Comparison of ENCODE assay signal across 34 mouse cellular contexts in genomic region chr6:38241508-38241907, GRCm38 (mm10).
"Had no signal": no experiment of that assay in that cellular context is flagged by ENCODE, and none has a peak within 500 bp of the region (broad histone marks: within the 10 kb centered on the region; RNA-seq: fewer than 3 reads in every experiment).

No protein-coding gene starts in this region.

- H3K4me2 ChIP-seq: heart, embryonic 11.5 days; heart, embryonic 12.5 days; heart, embryonic 13.5 days; heart, embryonic 15.5 days; hindbrain, embryonic 12.5 days; hindbrain, embryonic 13.5 days; hindbrain, embryonic 14.5 days; hindbrain, embryonic 15.5 days; intestine, embryonic 15.5 days; kidney, embryonic 15.5 days had no signal

- H3K4me3 ChIP-seq: heart, embryonic 10.5 days; heart, embryonic 12.5 days; heart, embryonic 13.5 days; heart, embryonic 15.5 days; hindbrain, embryonic 10.5 days; hindbrain, embryonic 12.5 days; hindbrain, embryonic 13.5 days; hindbrain, embryonic 15.5 days; intestine, embryonic 15.5 days; kidney, embryonic 15.5 days had no signal

- ATAC-seq: hindbrain, embryonic 16.5 days; inflammation-experienced regulatory T-cells, adult 6 months; intestine, embryonic 15.5 days; intestine, embryonic 16.5 days; intestine, postnatal 0 days had no signal

- H3K27ac ChIP-seq: heart, embryonic 10.5 days; heart, embryonic 13.5 days; heart, embryonic 15.5 days; hindbrain, embryonic 10.5 days; hindbrain, embryonic 12.5 days; hindbrain, embryonic 13.5 days; hindbrain, embryonic 14.5 days; hindbrain, embryonic 15.5 days; hindbrain, postnatal 0 days; intestine, embryonic 15.5 days; kidney, embryonic 15.5 days; kidney, postnatal 0 days had no signal

- H3K4me1 ChIP-seq: intestine, embryonic 15.5 days had no signal

- H3K9me3 ChIP-seq: heart, embryonic 10.5 days; heart, embryonic 12.5 days; heart, embryonic 13.5 days; heart, embryonic 15.5 days; hindbrain, embryonic 10.5 days; hindbrain, embryonic 12.5 days; hindbrain, embryonic 13.5 days; hindbrain, embryonic 15.5 days; intestine, embryonic 15.5 days; kidney, embryonic 15.5 days had no signal

- DNase-seq: heart, postnatal 10 days; heart, postnatal 14 days; heart, postnatal 36 days; heart, postnatal 4 days; kidney, adult 11 months; kidney, adult 18-20 months; kidney, adult 2 months; kidney, adult 8-10 months; kidney, adult 9 months; kidney, postnatal 10 days; kidney, postnatal 14 days; kidney, postnatal 25 days; kidney, postnatal 36 days; kidney, postnatal 4 days; layer of hippocampus, adult 9-11 months; layer of hippocampus, postnatal 36 days had no signal

- H3K9ac ChIP-seq: heart, embryonic 12.5 days; heart, embryonic 13.5 days; heart, embryonic 15.5 days; hindbrain, embryonic 12.5 days; hindbrain, embryonic 13.5 days; hindbrain, embryonic 14.5 days; hindbrain, embryonic 15.5 days; intestine, embryonic 15.5 days; kidney, embryonic 15.5 days had no signal

- H3K27me3 ChIP-seq: heart, embryonic 12.5 days; heart, embryonic 13.5 days; heart, embryonic 15.5 days; hindbrain, embryonic 12.5 days; hindbrain, embryonic 13.5 days; hindbrain, embryonic 15.5 days; intestine, embryonic 15.5 days; kidney, embryonic 15.5 days had no signal

- H3K36me3 ChIP-seq: heart, embryonic 10.5 days; heart, embryonic 12.5 days; heart, embryonic 13.5 days; heart, embryonic 15.5 days; hindbrain, embryonic 12.5 days; hindbrain, embryonic 13.5 days; hindbrain, embryonic 15.5 days; intestine, embryonic 15.5 days; kidney, embryonic 15.5 days had no signal
